Mouse (Mus musculus) brown adipose tissue, adult 24 weeks (tissue): Measurements from ENCODE around the gene Gm20388. TPM values are rescaled to one million over a fixed set of nuclear protein-coding genes. Genes with fewer than 3 reads are reported as not detected.

Experiments
- H3K27ac ChIP-seq: fragments of 200-500 bp; replicated peaks from 2 replicates; pipeline ENCODE4 v1.5.1; 2012; ENCODE audit warnings: low read depth, mild to moderate bottlenecking, low read length
- H3K4me1 ChIP-seq: fragments of 200-500 bp; 2 replicates; pipeline ENCODE4 v1.6.1; 2012; ENCODE audit warnings: low read length, mixed read lengths; ENCODE audit not compliant: control insufficient read depth, insufficient read depth, insufficient read length
- H3K4me3 ChIP-seq: fragments of 200-500 bp; 2 replicates; pipeline ENCODE4 v1.5.1; 2012; ENCODE audit warnings: low read depth, mild to moderate bottlenecking, low read length, moderate library complexity; ENCODE audit not compliant: insufficient read depth
- polyA plus RNA-seq: library from polyadenylated mRNA; stranded (reverse); fragments of >200 nt; gene quantifications from 2 replicates; pipeline ENCODE4 v1.2.4, GENCODE M21; 2012; ENCODE audit not compliant: missing spikeins, insufficient read depth, insufficient read length

The Gm20388 gene
- polyA plus RNA-seq, 1 experiment, result 44.7 TPM

DNA sequence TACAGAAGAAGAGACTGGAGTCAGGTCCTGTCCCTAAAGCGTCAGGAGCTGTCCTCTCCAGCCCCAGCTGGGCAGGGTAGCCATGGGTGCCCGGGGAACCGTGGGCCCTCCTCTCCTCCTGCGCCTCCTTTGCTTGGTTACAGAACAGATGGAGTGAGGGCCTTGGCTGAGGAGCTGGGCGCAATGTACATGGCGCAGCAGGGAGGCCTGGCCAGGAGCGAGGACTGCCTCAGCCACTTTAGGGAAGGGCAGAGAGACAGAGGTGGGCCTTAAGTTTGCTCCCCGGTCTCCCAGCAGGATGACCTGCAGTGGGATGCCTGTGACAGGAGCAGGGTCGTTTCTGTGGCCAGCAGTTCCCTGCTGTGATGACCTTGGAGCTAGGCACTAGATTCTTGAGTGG is 381.0 kb downstream of the Gm20388 start:
- 0 out of 2 replicates have a peak overlapping the region, but pooled peaks have one; percentile 22 for H3K27ac ChIP-seq
- H3K4me1 ChIP-seq, result peaks cover 8% of the 10 kb centered on the region
- H3K4me3 ChIP-seq, result no peak overlapping the region

DNA sequence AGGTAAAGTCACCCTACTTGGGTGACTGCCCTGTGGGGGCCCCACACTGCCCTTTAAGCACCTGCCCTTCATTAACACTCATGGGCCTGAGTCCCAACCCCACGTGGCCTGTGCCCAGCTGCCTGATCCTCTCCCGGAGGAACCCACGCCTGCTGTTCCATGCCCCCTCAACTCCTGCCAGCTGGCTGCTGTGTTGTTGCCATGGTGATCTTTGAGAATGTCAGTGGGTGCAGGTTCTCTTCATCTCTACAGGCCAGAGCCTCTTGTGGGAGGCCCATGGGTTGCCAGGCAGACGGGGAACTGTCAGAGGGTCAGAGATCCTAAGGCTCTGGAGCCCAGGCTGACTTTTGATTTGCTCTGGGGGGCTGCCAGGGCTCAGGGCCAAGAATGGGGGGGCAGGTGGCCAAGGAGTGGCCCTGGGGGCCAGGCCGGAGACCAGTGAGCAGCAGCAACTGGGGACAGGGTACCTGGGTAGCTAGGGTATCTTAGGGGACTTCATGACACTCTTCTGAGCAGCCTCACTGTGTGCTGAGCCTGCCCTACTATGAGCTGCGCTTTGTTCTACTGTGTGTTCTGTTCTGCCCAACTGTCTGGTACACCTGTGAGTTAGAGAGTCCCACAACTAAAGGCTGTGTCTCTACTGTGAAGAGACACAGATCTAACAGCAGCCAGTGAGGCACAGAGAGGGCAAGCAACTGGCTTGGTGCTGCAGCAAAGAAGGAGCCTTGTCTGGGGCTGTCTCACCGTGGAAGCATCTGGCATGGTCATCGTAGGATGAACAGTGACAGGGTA is 381.9 kb downstream of the Gm20388 start:
- peaks cover 8% of the 10 kb centered on the region for H3K4me1 ChIP-seq
- H3K27ac ChIP-seq, result no peak overlapping the region
- no peak overlapping the region for H3K4me3 ChIP-seq

DNA sequence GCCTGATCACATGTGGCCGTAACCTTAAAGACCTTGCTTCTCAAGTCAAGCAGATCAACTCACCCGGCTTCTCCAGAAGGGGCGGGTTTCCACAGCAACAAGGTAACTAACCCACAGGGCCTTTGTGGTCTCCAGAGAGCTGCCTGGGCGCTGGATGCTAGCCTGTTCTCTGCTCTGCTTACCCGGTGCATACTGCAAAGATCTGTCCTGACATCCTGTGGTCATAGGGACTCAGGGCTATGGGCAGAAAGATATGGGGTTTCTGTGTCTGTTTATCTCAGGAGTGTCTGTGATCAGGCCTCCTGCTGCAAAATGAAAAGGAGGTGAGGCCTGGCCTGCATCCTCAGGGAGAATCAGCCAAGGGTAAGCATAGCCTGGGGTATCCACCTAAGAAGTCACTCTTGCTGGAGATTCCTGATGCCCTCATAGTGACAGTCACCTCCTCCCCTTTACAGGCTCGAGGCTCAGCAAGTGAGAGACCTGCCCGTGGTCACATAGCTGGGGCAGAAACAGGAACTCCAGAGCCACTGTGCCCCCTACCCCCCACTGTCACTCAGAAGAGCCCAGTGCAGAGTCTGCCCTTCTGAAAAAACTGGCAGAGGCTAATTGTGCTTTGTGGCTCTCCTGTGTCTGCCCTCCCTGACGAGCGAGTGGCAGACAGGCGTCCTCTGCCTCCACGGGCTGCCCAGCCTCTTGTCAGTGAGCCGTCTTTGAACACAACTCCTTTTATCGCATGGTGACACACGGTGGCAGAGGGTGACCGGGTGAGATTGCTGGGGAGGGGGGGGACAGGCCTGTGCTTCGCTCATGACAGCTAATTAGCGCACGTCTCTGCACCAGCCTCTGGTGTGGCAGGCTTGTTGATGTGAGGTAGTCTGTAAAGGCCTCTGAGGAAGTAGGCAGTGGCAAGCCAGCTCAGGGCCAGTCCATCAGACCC is 383.0 kb downstream of the Gm20388 start:
- Histone ChIP-seq H3K27ac (no peak overlapping the region), H3K4me3 (no peak overlapping the region), H3K4me1 (peaks cover 8% of the 10 kb centered on the region)

DNA sequence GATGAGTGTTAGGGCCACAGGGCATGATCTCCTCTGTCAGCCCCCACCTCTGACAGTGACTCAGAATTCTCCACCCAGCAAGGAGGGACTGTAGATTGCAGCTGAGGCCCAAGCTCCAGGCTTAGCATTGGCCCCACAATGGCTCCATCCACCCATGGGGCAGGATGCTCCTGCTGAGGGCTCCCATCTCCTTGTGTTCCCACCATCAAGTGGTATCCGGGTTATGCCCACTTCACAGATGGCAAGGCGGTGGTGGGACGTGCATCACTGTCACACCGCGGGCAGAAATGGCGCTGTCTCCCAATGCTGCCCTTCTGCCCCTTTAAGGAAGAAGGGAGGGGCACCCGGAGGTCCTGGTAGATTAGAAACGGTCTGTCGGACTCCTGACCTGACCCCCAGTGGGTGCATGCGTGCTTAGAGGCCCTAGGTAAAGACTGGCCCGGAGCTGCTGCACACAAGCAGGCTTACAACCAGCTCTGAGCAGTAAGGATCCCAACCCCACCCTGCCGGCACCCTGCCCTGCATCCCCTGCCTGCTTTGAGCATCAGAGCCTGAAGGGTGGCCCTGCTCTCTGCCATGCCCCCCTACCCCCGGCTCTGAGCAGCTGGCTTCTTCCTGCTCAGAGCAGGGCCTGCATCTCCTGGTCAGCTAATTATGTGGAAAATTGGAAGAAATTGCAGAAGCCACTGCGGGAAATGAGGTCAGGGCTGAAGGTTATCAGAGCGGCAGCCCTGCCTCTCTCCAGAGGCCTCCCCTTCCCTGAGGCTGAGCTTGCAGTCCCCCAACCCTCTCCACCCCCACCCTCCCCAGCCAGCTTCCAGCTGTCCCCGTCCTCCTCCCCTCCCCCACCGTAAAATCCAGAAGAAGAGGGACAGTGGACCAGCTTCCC is 384.6 kb downstream of the Gm20388 start:
- H3K4me1 ChIP-seq, result peaks cover 8% of the 10 kb centered on the region; the same call in 1 of the 2 replicates
- H3K4me3 ChIP-seq, result no peak overlapping the region
- H3K27ac ChIP-seq, result no peak overlapping the region

DNA sequence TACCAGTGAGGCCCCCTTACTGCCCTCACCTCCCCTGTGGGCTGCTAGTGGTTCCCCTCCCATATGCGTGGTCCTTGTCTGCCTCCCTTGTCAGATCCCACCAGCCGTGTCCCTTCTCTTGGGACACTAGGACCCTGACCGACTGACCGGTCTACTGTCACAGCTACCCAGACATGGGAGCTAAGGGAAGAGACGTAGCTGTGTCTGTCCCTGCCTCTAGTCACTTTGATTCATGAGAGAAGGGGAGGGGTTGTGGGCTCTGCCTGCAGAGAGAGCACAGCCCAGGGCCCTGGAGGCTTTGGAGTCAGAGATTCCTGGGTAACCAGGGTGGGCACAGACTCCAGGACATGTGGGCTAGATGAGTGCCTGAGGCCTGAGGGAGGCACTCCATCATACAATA is 386.4 kb downstream of the Gm20388 start:
- peaks cover under 1% of the 10 kb centered on the region; the same call in 1 of the 2 replicates for H3K4me1 ChIP-seq
- no peak overlapping the region for H3K27ac ChIP-seq
- no peak overlapping the region for H3K4me3 ChIP-seq

DNA sequence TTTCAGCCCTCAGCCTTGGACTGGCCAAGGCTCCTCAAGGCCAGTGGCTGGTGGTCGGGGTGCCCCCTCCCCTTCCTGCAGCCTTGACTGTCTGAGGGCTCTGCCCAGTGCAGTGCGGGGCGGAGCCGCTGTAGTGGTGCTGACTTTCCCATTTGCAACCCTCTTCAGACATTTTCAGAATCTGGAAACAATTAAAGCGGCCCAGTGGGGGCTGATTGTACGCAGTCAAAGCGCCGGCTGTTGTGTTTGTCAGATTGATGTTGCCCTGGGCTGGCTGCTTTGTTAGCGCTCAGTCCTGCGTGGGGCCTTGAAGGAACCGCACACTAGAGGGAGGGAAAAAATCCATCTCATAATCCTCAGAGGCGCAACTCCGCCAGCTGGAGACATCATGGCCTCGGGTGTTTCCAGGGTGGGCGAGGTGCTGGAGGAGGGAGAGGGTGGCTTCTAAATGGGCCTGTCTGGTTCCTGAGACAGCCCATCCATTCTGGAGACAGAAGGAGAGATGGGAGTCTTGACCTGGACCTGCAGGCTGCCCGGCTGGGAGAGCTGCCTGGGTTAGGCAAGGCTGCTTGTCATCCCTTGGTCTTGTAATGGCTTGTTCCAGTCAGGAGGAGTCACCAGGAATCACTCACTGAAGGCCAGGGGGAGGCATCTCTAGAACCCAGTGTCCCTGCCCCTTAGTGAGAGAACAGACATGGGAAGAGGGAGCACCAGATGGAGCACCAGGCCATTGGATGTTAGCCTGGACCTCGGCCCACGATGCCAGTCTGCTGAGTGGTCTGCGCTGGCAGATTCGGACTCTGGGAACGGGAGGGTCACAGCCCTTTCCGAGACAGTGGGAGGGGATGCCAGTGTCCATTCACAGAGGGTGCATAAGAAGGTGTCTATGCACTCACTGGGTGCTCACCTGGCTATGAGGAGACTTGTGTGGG is 388.2 kb downstream of the Gm20388 start:
- Histone ChIP-seq H3K4me1 (no peaks in the 10 kb centered on the region; the same call in 1 of the 2 replicates), H3K27ac (no peak overlapping the region), H3K4me3 (no peak overlapping the region)

DNA sequence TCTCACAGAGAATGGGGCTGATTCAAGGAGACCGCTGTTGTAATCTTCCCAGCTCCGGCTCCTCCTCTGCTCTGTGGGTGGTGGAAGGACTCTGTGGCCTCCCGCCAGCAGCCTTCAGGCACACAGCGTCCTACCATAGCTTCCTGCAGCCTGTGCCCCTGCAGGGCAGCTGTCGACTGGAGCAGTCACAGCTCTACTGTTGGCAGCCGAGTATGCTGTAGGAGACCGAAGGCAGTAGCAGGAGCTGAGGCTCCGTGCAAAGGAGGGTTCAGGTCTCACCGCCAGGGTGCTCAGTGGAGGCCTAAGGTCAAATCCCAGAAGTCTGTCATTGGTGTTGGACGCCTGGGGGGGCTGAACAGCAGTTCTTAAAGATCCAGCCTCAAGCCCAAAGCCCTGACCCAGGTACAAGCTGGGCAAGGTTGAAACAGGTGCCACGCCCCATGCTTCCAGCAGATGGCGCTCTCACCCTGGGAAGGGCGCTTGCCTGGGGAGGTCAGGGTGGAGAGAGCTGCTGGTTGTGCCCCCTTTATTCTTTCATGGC is 390.0 kb downstream of the Gm20388 start:
- H3K27ac ChIP-seq, result no peak overlapping the region
- no peak overlapping the region for H3K4me3 ChIP-seq
- H3K4me1 ChIP-seq, result no peaks in the 10 kb centered on the region

DNA sequence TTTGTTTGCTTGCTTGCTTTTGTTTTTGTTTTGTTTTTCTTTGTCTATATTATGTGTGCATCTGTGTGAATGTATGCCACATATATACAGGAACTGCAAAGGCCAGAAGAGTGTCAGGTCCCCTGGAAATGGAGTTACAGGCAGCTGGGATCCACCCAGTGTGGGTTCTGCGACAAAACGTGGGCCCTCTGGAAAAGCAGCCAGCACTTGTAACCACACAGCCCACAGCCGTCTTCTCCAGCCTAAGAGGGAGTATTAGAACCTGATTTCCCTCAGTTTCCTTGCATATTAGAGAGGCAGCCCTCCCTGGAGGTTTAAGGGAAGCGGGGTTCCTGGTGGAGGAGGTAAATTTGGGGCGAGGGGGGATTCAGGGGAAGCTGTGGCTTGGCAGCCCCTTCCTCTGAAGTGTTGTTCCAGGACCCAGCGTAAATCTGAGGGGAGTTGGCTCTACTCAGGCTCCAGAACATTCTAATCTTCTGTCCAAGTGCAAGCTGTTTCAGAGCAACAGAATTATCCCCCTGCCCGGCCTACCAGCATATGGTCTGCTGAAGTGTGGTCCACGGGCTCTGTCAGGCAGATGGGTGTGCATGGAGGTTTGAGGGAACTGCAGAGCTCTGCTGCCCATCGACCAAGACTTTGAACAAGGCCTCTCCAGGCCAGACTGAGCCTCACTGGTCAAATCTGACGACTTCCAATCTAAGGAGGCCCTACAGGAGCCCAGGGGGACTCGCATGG is 392.5 kb downstream of the Gm20388 start:
- no peaks in the 10 kb centered on the region; the same call in 1 of the 2 replicates for H3K4me1 ChIP-seq
- H3K27ac ChIP-seq, result no peak overlapping the region
- H3K4me3 ChIP-seq, result no peak overlapping the region

DNA sequence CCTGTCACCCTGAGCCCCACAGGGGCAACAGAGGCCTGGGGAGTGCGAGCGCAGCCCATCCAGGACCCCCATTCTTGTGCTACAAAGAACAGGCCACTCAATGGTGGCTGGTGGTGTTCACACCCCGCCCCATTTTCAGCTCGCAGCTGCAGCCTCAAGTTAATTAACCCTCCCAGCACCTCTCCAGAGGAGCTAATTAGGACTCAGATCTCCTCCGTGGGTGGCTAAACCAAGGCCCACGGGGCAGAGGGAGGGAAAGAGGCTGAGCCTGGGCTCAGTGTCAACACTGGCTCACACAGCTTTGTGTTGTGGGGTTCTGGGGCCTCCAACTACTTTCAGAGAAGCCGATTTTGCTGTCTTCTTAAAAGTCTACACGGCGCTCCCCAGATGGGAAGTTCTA is 393.5 kb downstream of the Gm20388 start:
- H3K4me1 ChIP-seq, result no peaks in the 10 kb centered on the region; the same call in 1 of the 2 replicates
- no peak overlapping the region for H3K27ac ChIP-seq
- no peak overlapping the region for H3K4me3 ChIP-seq

DNA sequence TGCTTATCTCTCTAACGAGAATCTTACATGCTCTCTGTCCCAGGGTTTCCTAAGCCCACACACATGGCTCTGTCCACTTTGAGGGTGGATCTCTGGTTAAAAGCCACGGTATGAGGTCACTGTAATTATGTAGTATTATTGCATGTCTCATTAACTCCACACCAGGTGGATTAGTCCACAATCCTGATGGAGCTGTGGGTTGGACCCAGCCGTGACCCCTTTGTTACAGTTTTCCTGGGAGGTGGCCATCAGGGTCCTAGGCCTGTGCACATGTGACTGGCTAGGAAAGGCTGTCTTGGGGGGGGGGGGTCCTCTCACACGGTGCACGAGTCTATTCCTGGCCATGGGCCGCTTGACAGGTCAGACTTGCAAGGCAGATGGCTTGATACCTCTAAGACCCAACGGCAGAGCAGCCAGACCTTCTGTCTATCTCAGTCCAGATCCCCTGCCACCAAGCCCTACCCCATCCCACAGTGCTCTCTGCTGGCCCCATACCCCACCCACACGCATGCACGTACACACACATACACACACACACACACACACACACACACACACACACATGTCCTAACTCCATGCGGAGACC is 395.3 kb downstream of the Gm20388 start:
- no peak overlapping the region for H3K27ac ChIP-seq
- H3K4me1 ChIP-seq, result peaks cover 9% of the 10 kb centered on the region
- H3K4me3 ChIP-seq, result no peak overlapping the region

DNA sequence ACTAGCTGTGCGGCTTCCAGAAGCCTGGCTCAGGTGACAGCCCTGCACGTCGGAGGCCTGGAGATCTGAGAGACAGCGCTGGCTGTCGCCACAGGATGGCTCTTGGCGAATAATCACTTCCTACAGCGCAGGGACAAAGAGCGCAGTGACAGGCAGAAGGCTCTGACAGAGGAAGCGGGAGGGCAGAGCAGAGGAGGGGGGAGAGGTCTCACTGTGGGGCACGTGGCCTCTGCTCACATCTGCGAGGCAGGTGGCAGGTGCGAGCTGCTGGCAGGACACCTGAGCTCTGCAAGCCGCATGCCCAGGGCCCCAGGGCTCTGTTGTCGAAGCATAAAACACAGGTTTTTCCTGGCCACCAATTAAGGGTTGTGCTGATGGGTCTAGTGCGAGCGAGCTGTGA is 396.5 kb downstream of the Gm20388 start:
- Histone ChIP-seq H3K27ac (no peak overlapping the region), H3K4me3 (no peak overlapping the region), H3K4me1 (peaks cover 9% of the 10 kb centered on the region)

DNA sequence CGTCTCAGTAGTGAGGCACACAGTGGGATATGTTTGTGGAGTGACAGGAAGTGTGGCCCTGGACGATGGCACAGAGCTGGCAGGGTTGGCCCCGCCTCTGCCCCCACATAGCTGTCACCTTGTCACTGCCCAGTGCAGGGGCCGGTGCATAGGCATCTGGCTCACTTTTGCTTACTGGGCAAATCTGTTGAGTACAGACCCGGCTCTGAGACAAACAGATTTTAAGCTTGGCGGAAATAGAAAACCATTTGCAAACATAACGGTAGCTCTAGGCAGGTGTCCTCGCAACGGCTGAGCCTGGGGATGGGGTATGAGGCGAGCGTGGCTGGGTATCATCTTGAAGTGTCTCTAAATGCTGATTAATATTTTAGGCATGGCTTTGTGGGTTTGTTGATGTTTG is 396.9 kb downstream of the Gm20388 start:
- H3K4me3 ChIP-seq, result no peak overlapping the region
- peaks cover 9% of the 10 kb centered on the region for H3K4me1 ChIP-seq
- no peak overlapping the region for H3K27ac ChIP-seq

DNA sequence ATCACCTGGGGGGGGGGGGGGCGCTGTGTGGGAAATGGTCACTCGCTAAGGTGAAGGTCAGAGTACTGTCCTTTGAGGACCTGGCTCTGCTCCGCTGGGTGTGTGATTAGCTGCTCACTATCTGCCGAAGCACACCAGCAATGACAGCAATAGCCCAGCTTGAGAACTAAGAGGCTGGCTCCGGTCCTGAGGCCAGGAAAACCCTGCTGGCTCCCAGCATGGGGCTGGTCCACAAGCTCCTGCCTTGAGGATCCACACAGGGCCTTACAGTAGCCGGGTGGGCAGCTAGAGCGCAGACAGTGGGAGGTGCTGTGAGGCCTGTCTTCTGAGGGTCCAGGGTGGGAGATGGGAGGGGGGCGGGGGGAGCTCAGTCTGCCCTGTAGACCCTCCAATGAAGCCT is 397.5 kb downstream of the Gm20388 start:
- H3K4me1 ChIP-seq, result peaks cover 9% of the 10 kb centered on the region
- no peak overlapping the region for H3K4me3 ChIP-seq
- H3K27ac ChIP-seq, result no peak overlapping the region
